ENCODE assay signal across 11 mouse cellular contexts in the genomic region with DNA sequence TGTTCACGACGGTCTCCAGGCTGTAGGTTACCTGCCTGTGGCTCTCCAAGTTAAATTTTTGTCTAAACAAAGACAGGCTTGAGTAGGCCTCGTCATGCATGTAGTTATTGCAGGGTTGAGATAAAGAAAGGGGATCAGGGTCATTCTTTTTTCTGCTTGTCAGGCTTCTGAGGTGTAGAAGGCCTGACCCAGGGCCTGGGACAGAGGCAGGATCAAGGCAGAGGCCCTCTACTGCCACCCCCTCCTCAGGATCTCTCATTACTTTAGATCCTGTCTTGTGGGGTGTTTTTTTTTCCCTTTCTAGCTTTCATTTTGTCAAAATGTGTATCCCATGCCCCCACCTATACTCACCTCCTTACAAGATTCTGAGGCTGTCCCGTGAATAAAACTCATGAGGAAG.
DNase-seq lines count a peak whose midpoint lies in the region; ATAC-seq lines count a peak whose summit lies in the region.
"Had no signal": no experiment of that assay in that cellular context is flagged by ENCODE, and none has a peak within 500 bp of the region (broad histone marks: within the 10 kb centered on the region; RNA-seq: fewer than 3 reads in every experiment).

No protein-coding gene starts in this region.

- no peaks in the 10 kb centered on the region for H3K36me3 ChIP-seq in heart, embryonic 11.5 days (ENCODE audit: control insufficient read depth, insufficient read depth, low read length)
- no peaks in the 10 kb centered on the region for H3K36me3 ChIP-seq in hindbrain, embryonic 11.5 days (ENCODE audit: control insufficient read depth, insufficient read depth, low read length)
- H3K36me3 ChIP-seq in midbrain, embryonic 11.5 days (ENCODE audit: control insufficient read depth, insufficient read depth, low read length): no peaks in the 10 kb centered on the region
- H3K36me3 ChIP-seq: liver, embryonic 15.5 days had no signal

- no peak for ATAC-seq in heart, embryonic 11.5 days (replicated peaks; ENCODE audit: insufficient number of reproducible peaks, low FRiP score, low TSS enrichment)
- ATAC-seq in hindbrain, embryonic 11.5 days (ENCODE audit: low FRiP score): no peak
- ATAC-seq in midbrain, embryonic 11.5 days (ENCODE audit: low FRiP score): no peak

- DNase-seq in heart, postnatal 10 days: no peak
- DNase-seq in hindbrain, embryonic 11.5 days (ENCODE audit: low spot score): no peak
- peak; percentile 89 for DNase-seq in midbrain, embryonic 11.5 days (ENCODE audit: low spot score, missing footprints)
- no peak for DNase-seq in right cerebral cortex, postnatal 14 days
- DNase-seq in Muller cell, postnatal 12 days (ENCODE audit: inconsistent ontology term): no peak
- no peak for DNase-seq in cerebellum, adult 9-10 months
- DNase-seq: B cell, adult 2 months; cerebellum, postnatal 25 days had no signal

- no peak overlapping the region for H3K4me3 ChIP-seq in heart, embryonic 11.5 days (ENCODE audit: low read depth, low read length)
- H3K4me3 ChIP-seq in brown adipose tissue, adult 24 weeks (ENCODE audit: insufficient read depth, low read depth, low read length): no peak overlapping the region
- H3K4me3 ChIP-seq in hindbrain, embryonic 11.5 days (ENCODE audit: low read depth, low read length): no peak overlapping the region
- H3K4me3 ChIP-seq in midbrain, embryonic 11.5 days (ENCODE audit: low read depth, low read length): no peak overlapping the region
- H3K4me3 ChIP-seq: liver, embryonic 15.5 days had no signal

- H3K27me3 ChIP-seq in heart, embryonic 11.5 days (ENCODE audit: control insufficient read depth, insufficient read depth, low read length): no peaks in the 10 kb centered on the region
- no peaks in the 10 kb centered on the region for H3K27me3 ChIP-seq in hindbrain, embryonic 11.5 days (ENCODE audit: control insufficient read depth, insufficient read depth, low read length)
- no peaks in the 10 kb centered on the region for H3K27me3 ChIP-seq in midbrain, embryonic 11.5 days (ENCODE audit: control insufficient read depth, insufficient read depth, low read length)

- peaks cover 79% of the 10 kb centered on the region for H3K4me1 ChIP-seq in heart, embryonic 11.5 days (ENCODE audit: control insufficient read depth, insufficient read depth, low read length)
- 0 out of 2 replicates have a peak, but pooled peaks cover 3% of the 10 kb centered on the region for H3K4me1 ChIP-seq in brown adipose tissue, adult 24 weeks (ENCODE audit: control insufficient read depth, insufficient read depth, insufficient read length, low read length)
- H3K4me1 ChIP-seq in hindbrain, embryonic 11.5 days (replicated peaks; ENCODE audit: control insufficient read depth, insufficient read depth, low read length): peaks cover 40% of the 10 kb centered on the region
- H3K4me1 ChIP-seq in midbrain, embryonic 11.5 days (ENCODE audit: control insufficient read depth, insufficient read depth, low read length): peaks cover 83% of the 10 kb centered on the region

- H3K4me2 ChIP-seq in heart, embryonic 11.5 days: peak overlapping the region; percentile 52
- peak overlapping the region; percentile 32 for H3K4me2 ChIP-seq in hindbrain, embryonic 11.5 days (replicated peaks; ENCODE audit: low read depth, low read length)
- H3K4me2 ChIP-seq in midbrain, embryonic 11.5 days: peak overlapping the region; percentile 93

- intact Hi-C loops in heart, postnatal 10 days (cut with DNase I): loop anchor here (5.0 kb wide), 3 partner anchors 100 to 200 kb away; no protein-coding TSS in a partner anchor

- peak overlapping the region; percentile 65 for H3K9ac ChIP-seq in heart, embryonic 11.5 days (ENCODE audit: low read depth, low read length)
- H3K9ac ChIP-seq in hindbrain, embryonic 11.5 days (ENCODE audit: low read depth, low read length): peak overlapping the region; percentile 92
- peak overlapping the region; percentile 47 for H3K9ac ChIP-seq in midbrain, embryonic 11.5 days (ENCODE audit: low read length)
- H3K9ac ChIP-seq: liver, embryonic 15.5 days had no signal

- no peaks in the 10 kb centered on the region for H3K9me3 ChIP-seq in heart, embryonic 11.5 days (replicated peaks; ENCODE audit: control insufficient read depth, low read length)
- H3K9me3 ChIP-seq in hindbrain, embryonic 11.5 days (ENCODE audit: control insufficient read depth, low read length): no peaks in the 10 kb centered on the region
- no peaks in the 10 kb centered on the region for H3K9me3 ChIP-seq in midbrain, embryonic 11.5 days (ENCODE audit: control insufficient read depth, low read length)
- H3K9me3 ChIP-seq: liver, embryonic 15.5 days had no signal

- peak overlapping the region; percentile 78 for H3K27ac ChIP-seq in heart, embryonic 11.5 days (ENCODE audit: low read depth, low read length)
- H3K27ac ChIP-seq in brown adipose tissue, adult 24 weeks (replicated peaks; ENCODE audit: low read depth, low read length): peak overlapping the region; percentile 80
- H3K27ac ChIP-seq in hindbrain, embryonic 11.5 days (ENCODE audit: low read depth, low read length): peak overlapping the region; percentile 77
- peak overlapping the region; percentile 67 for H3K27ac ChIP-seq in midbrain, embryonic 11.5 days (ENCODE audit: low read depth, low read length)
- H3K27ac ChIP-seq: liver, embryonic 15.5 days had no signal

- WGBS in heart, embryonic 11.5 days (ENCODE audit: insufficient replicate concordance): 25% methylated on average over 4 of the region's 4 CpGs
- WGBS in hindbrain, embryonic 11.5 days: 12% methylated on average over 4 of the region's 4 CpGs
- 20% methylated on average over 4 of the region's 4 CpGs for WGBS in midbrain, embryonic 11.5 days

Comparison
In these comparisons a context has a peak if more than half of its experiments do, and no peak if none do; other contexts are left out.
1. H3K4me2 ChIP-seq: peak in every context shown above with its lines; median percentile 93 in midbrain, embryonic 11.5 days; 52 in heart, embryonic 11.5 days; 32 in hindbrain, embryonic 11.5 days.